Mouse (Mus musculus): ENCODE results near the gene Helq. TPM values are rescaled to one million over a fixed set of nuclear protein-coding genes. Genes with fewer than 3 reads are reported as not detected.

Gene Helq
- polyA plus RNA-seq, 1 experiment from 2014 or later: 25.4 TPM

DNA sequence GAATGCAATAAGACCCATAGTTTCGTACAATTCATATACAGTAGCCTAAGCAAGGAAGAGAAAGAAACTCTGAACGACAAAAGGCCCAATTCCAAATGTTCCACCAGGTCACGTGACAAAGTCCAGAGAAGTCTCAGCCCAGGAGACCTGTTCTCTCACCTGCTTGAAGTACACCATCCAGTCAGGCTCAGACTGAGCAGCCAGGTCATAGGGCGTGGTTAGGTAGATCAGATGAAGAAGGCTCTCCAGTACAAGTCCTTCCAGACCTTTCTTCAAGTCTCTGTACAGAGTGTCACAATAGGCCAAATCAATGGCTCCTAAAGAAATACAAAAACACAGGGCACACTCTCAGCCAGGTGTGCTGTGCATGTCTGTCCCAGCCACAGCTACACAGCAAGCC lies 26.8 kb downstream of the Helq start:
- Histone ChIP-seq H3K27ac (replicated peaks; ENCODE audit: low read depth, low read length) (no peak overlapping the region), H3K9ac (replicated peaks; ENCODE audit: low read length) (no peak overlapping the region), H3K36me3 (ENCODE audit: control insufficient read depth, insufficient read depth, low read length) (peaks cover 92% of the 10 kb centered on the region), H3K4me1 (ENCODE audit: control insufficient read depth, insufficient read depth, low read length) (no peaks in the 10 kb centered on the region), H3K4me3 (replicated peaks; ENCODE audit: low read depth, low read length) (no peak overlapping the region), H3K27me3 (ENCODE audit: control insufficient read depth, insufficient read depth, low read length) (no peaks in the 10 kb centered on the region), H3K9me3 (ENCODE audit: control insufficient read depth, low read length) (no peaks in the 10 kb centered on the region), H3K4me2 (ENCODE audit: low read length) (no peak overlapping the region)
- DNase-seq (no peak), ATAC-seq (ENCODE audit: low FRiP score, low TSS enrichment) (no peak)
- 96% methylated on average over 4 of the region's 4 CpGs for WGBS

GRCm38 (mm10) chr5:100766026-100766425 lies 32.4 kb downstream of the Helq start:
- Histone ChIP-seq H3K36me3 (ENCODE audit: control insufficient read depth, insufficient read depth, low read length) (peaks cover 93% of the 10 kb centered on the region), H3K4me2 (ENCODE audit: low read length) (no peak overlapping the region), H3K27me3 (ENCODE audit: control insufficient read depth, insufficient read depth, low read length) (no peaks in the 10 kb centered on the region), H3K4me3 (replicated peaks; ENCODE audit: low read depth, low read length) (no peak overlapping the region), H3K27ac (replicated peaks; ENCODE audit: low read depth, low read length) (no peak overlapping the region), H3K4me1 (ENCODE audit: control insufficient read depth, insufficient read depth, low read length) (no peaks in the 10 kb centered on the region), H3K9me3 (ENCODE audit: control insufficient read depth, low read length) (no peaks in the 10 kb centered on the region), H3K9ac (replicated peaks; ENCODE audit: low read length) (no peak overlapping the region)
- ATAC-seq (ENCODE audit: low FRiP score, low TSS enrichment): no peak
- 95% methylated on average over 7 of the region's 7 CpGs for WGBS
- DNase-seq: no peak

DNA sequence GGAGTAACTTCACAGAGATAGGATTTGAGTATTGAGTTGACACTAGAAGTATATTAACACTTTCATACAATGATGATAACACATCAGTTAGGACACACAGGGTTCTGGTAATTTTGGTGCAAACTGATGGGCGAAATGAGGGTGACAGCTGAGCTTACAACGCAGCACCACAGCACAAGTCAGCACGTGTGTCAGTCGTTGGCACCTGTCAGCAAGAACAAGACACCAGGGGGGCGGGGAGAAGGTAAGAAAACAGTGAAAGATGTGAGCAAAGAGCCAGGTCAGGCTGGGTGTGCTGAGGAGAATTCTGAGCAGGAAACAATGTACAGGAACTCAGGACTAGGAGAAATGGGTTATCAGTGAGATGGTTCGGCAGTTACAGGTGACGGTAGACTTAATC lies 36.7 kb downstream of the Helq start:
- H3K27ac ChIP-seq (replicated peaks; ENCODE audit: low read depth, low read length): no peak overlapping the region
- H3K4me3 ChIP-seq (replicated peaks; ENCODE audit: low read depth, low read length): no peak overlapping the region
- no peak overlapping the region for H3K9ac ChIP-seq (replicated peaks; ENCODE audit: low read length)
- H3K9me3 ChIP-seq (ENCODE audit: control insufficient read depth, low read length): no peaks in the 10 kb centered on the region
- H3K36me3 ChIP-seq (ENCODE audit: control insufficient read depth, insufficient read depth, low read length): peaks cover 56% of the 10 kb centered on the region
- DNase-seq: no peak
- no peaks in the 10 kb centered on the region for H3K4me1 ChIP-seq (ENCODE audit: control insufficient read depth, insufficient read depth, low read length)
- WGBS: 93% methylated on average over 7 of the region's 7 CpGs
- no peak for ATAC-seq (ENCODE audit: low FRiP score, low TSS enrichment)
- H3K27me3 ChIP-seq (ENCODE audit: control insufficient read depth, insufficient read depth, low read length): no peaks in the 10 kb centered on the region
- no peak overlapping the region for H3K4me2 ChIP-seq (ENCODE audit: low read length)

DNA sequence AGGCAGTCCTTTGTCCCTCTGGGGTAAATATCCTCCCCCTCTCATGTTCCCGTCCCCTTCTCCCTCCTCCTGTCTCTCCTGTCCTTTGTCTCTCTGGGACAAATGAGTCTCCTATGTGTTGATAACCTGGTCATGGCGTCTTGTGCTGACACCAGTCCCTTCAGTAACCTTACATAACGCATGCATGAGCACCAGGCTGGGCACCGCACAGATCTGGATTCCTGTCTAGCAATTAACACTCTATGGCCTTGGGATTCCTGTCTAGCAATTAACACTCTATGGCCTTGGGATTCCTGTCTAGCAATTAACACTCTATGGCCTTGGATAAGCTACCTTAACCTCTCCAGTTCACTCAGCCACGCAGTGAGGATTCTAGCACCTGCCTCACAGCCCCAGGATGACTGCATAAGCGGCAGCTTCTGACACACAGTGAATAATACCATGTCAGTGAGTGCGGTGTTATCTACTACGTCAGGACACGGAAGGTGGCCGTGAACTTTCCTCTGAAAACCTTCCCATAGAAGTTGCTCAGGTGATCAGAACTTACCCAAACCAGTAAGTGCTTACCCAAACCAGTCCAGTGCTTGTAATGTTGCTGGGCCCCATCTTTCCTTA lies 38.2 kb downstream of the Helq start:
- Histone ChIP-seq H3K36me3 (ENCODE audit: control insufficient read depth, insufficient read depth, low read length) (peaks cover 40% of the 10 kb centered on the region), H3K4me2 (ENCODE audit: low read length) (no peak overlapping the region), H3K9ac (replicated peaks; ENCODE audit: low read length) (no peak overlapping the region), H3K27ac (replicated peaks; ENCODE audit: low read depth, low read length) (no peak overlapping the region), H3K4me3 (replicated peaks; ENCODE audit: low read depth, low read length) (no peak overlapping the region), H3K4me1 (ENCODE audit: control insufficient read depth, insufficient read depth, low read length) (no peaks in the 10 kb centered on the region), H3K9me3 (ENCODE audit: control insufficient read depth, low read length) (no peaks in the 10 kb centered on the region), H3K27me3 (ENCODE audit: control insufficient read depth, insufficient read depth, low read length) (no peaks in the 10 kb centered on the region)
- ATAC-seq (ENCODE audit: low FRiP score, low TSS enrichment): no peak
- no peak for DNase-seq
- 88% methylated on average over 10 of the region's 10 CpGs for WGBS

GRCm38 (mm10) chr5:100758121-100758520 lies 40.3 kb downstream of the Helq start:
- Histone ChIP-seq H3K9me3 (ENCODE audit: control insufficient read depth, low read length) (no peaks in the 10 kb centered on the region), H3K4me3 (replicated peaks; ENCODE audit: low read depth, low read length) (no peak overlapping the region), H3K4me1 (ENCODE audit: control insufficient read depth, insufficient read depth, low read length) (no peaks in the 10 kb centered on the region), H3K9ac (replicated peaks; ENCODE audit: low read length) (no peak overlapping the region), H3K36me3 (ENCODE audit: control insufficient read depth, insufficient read depth, low read length) (peaks cover 21% of the 10 kb centered on the region), H3K27me3 (ENCODE audit: control insufficient read depth, insufficient read depth, low read length) (no peaks in the 10 kb centered on the region), H3K27ac (replicated peaks; ENCODE audit: low read depth, low read length) (no peak overlapping the region), H3K4me2 (ENCODE audit: low read length) (no peak overlapping the region)
- no peak for ATAC-seq (ENCODE audit: low FRiP score, low TSS enrichment)
- WGBS: 94% methylated on average over 5 of the region's 5 CpGs
- no peak for DNase-seq

- ATAC-seq (ENCODE audit: low FRiP score, low TSS enrichment): no peak
- 0 out of 2 replicates have a peak, but pooled peaks cover 4% of the 10 kb centered on the region for H3K4me1 ChIP-seq (ENCODE audit: control insufficient read depth, insufficient read depth, low read length)
Observed at GRCm38 (mm10) chr5:100753407-100753806, 45.0 kb downstream of the Helq start.

GRCm38 (mm10) chr5:100751655-100752054 lies 46.7 kb downstream of the Helq start:
- H3K27ac ChIP-seq (replicated peaks; ENCODE audit: low read depth, low read length): no peak overlapping the region
- WGBS: 43% methylated on average over 4 of the region's 4 CpGs
- 0 out of 2 replicates have a peak, but pooled peaks cover 4% of the 10 kb centered on the region for H3K4me1 ChIP-seq (ENCODE audit: control insufficient read depth, insufficient read depth, low read length)
- no peaks in the 10 kb centered on the region for H3K36me3 ChIP-seq (ENCODE audit: control insufficient read depth, insufficient read depth, low read length)
- H3K4me2 ChIP-seq (ENCODE audit: low read length): no peak overlapping the region
- H3K4me3 ChIP-seq (replicated peaks; ENCODE audit: low read depth, low read length): no peak overlapping the region
- DNase-seq (peak; percentile 14), ATAC-seq (ENCODE audit: low FRiP score, low TSS enrichment) (no peak)
- no peaks in the 10 kb centered on the region for H3K27me3 ChIP-seq (ENCODE audit: control insufficient read depth, insufficient read depth, low read length)
- no peaks in the 10 kb centered on the region for H3K9me3 ChIP-seq (ENCODE audit: control insufficient read depth, low read length)
- H3K9ac ChIP-seq (replicated peaks; ENCODE audit: low read length): no peak overlapping the region

More at GRCm38 (mm10) chr5:100753407-100753806, 45.0 kb downstream of the Helq start:
- no peaks in the 10 kb centered on the region for H3K9me3 ChIP-seq (ENCODE audit: control insufficient read depth, low read length)
- no peaks in the 10 kb centered on the region for H3K27me3 ChIP-seq (ENCODE audit: control insufficient read depth, insufficient read depth, low read length)
- DNase-seq: peak; percentile 10
- no peak overlapping the region for H3K4me2 ChIP-seq (ENCODE audit: low read length)
- no peaks in the 10 kb centered on the region for H3K36me3 ChIP-seq (ENCODE audit: control insufficient read depth, insufficient read depth, low read length)
- no peak overlapping the region for H3K4me3 ChIP-seq (replicated peaks; ENCODE audit: low read depth, low read length)
- H3K9ac ChIP-seq (replicated peaks; ENCODE audit: low read length): no peak overlapping the region
- H3K27ac ChIP-seq (replicated peaks; ENCODE audit: low read depth, low read length): no peak overlapping the region
- WGBS: 45% methylated on average over 7 of the region's 7 CpGs

DNA sequence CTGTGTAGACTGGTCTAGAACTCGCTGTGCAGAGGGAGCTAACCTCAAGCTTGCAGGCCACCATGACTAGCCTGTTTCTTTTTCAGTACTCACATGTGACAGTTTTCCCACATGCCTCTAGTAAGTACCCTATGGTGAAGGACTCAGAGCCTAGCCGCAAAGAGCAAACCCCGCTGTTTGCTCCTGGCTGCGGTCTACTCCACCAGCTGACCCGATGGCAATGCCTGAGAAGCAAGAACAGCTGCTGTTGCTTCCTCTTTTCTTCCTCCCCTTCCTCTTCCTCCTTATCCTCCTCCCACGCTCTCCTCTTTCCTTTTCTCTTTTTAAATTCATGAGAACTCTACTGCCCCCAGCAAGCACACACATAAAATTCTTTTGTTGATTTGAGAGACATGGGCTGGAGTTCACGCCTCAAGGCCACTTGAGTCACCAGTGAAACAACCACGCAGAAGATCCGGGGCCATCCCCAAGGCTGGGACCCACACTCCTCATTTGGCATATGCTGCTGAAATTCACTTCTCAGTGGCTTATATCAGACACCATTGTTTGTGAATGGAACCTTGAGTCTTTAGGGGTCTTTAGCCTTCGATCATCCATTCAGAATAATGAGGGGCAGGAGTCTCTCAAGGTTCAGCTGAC lies 47.7 kb downstream of the Helq start:
- H3K36me3 ChIP-seq (ENCODE audit: control insufficient read depth, insufficient read depth, low read length): no peaks in the 10 kb centered on the region
- 81% methylated on average over 10 of the region's 10 CpGs for WGBS
- DNase-seq (no peak), ATAC-seq (ENCODE audit: low FRiP score, low TSS enrichment) (no peak)
- no peak overlapping the region for H3K9ac ChIP-seq (replicated peaks; ENCODE audit: low read length)
- H3K4me1 ChIP-seq (ENCODE audit: control insufficient read depth, insufficient read depth, low read length): 0 out of 2 replicates have a peak, but pooled peaks cover 4% of the 10 kb centered on the region
- H3K4me2 ChIP-seq (ENCODE audit: low read length): no peak overlapping the region
- H3K27ac ChIP-seq (replicated peaks; ENCODE audit: low read depth, low read length): no peak overlapping the region
- H3K4me3 ChIP-seq (replicated peaks; ENCODE audit: low read depth, low read length): no peak overlapping the region
- H3K27me3 ChIP-seq (ENCODE audit: control insufficient read depth, insufficient read depth, low read length): no peaks in the 10 kb centered on the region
- H3K9me3 ChIP-seq (ENCODE audit: control insufficient read depth, low read length): no peaks in the 10 kb centered on the region

- Histone ChIP-seq H3K36me3 (ENCODE audit: control insufficient read depth, insufficient read depth, low read length) (no peaks in the 10 kb centered on the region), H3K4me3 (replicated peaks; ENCODE audit: low read depth, low read length) (no peak overlapping the region), H3K27me3 (ENCODE audit: control insufficient read depth, insufficient read depth, low read length) (no peaks in the 10 kb centered on the region), H3K4me1 (ENCODE audit: control insufficient read depth, insufficient read depth, low read length) (no peaks in the 10 kb centered on the region), H3K4me2 (ENCODE audit: low read length) (no peak overlapping the region), H3K27ac (replicated peaks; ENCODE audit: low read depth, low read length) (no peak overlapping the region), H3K9ac (replicated peaks; ENCODE audit: low read length) (no peak overlapping the region), H3K9me3 (ENCODE audit: control insufficient read depth, low read length) (peaks cover 3% of the 10 kb centered on the region; the same call in 1 of the 2 replicates)
- no peak for ATAC-seq (ENCODE audit: low FRiP score, low TSS enrichment)
- no peak for DNase-seq
- 92% methylated on average over 8 of the region's 8 CpGs for WGBS
Observed at GRCm38 (mm10) chr5:100738802-100739201, 59.6 kb downstream of the Helq start.

All from midbrain, embryonic 14.5 days (tissue).